15 mouse cellular contexts compared by ENCODE assay signal in the genomic region with DNA sequence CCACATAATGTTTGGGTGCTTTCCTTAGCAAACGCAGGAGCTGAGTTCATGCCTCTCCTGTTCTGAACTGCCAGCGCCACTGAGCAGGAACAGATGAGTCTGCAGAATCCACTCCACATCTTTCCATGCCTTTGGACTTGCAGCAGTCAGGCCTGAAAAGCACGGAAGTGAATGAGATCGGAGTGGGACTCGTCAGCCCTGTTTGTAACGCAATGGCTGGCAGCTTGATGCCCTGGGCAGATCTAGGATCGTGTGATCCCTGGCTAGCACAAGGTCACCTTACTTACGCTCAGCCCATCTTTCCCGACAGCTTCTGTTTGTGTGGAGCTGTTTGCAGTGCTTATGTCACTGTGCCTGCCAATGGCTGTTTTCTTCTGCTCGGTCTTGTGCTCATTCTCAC.
DNase-seq lines count a peak whose midpoint lies in the region; ATAC-seq and TF ChIP-seq lines count a peak whose summit lies in the region.
"Had no signal": no experiment of that assay in that cellular context is flagged by ENCODE, and none has a peak within 500 bp of the region (broad histone marks: within the 10 kb centered on the region; RNA-seq: fewer than 3 reads in every experiment).

No protein-coding gene starts in this region.

- no peak overlapping the region for H3K4me3 ChIP-seq in cerebellum, adult 2 months (replicated peaks; ENCODE audit: insufficient read depth, low read depth, low read length)
- H3K4me3 ChIP-seq in hindbrain, embryonic 12.5 days: no peak overlapping the region
- H3K4me3 ChIP-seq in hindbrain, embryonic 10.5 days: no peak overlapping the region
- H3K4me3 ChIP-seq: forebrain, embryonic 13.5 days had no signal

- no peak for TF ChIP-seq POLR2A in cerebellum, adult 2 months (IDR thresholded peaks at IDR 0.05; ENCODE audit: borderline replicate concordance, insufficient read depth, low read length)

- peaks cover 22% of the 10 kb centered on the region for H3K4me1 ChIP-seq in cerebellum, adult 2 months (ENCODE audit: control insufficient read depth, insufficient read depth, low read length)
- H3K4me1 ChIP-seq in hindbrain, embryonic 12.5 days: no peaks in the 10 kb centered on the region
- H3K4me1 ChIP-seq in hindbrain, embryonic 10.5 days (replicated peaks): no peaks in the 10 kb centered on the region
- H3K4me1 ChIP-seq: forebrain, embryonic 13.5 days had no signal

- no peaks in the 10 kb centered on the region for H3K9me3 ChIP-seq in hindbrain, embryonic 12.5 days (replicated peaks)
- no peaks in the 10 kb centered on the region for H3K9me3 ChIP-seq in hindbrain, embryonic 10.5 days
- H3K9me3 ChIP-seq: forebrain, embryonic 13.5 days had no signal

- no peak for TF ChIP-seq CTCF in cerebellum, adult 2 months (IDR thresholded peaks at IDR 0.05; ENCODE audit: borderline replicate concordance, insufficient read depth, low read depth, low read length)

- H3K4me2 ChIP-seq in hindbrain, embryonic 12.5 days (replicated peaks): no peak overlapping the region
- H3K4me2 ChIP-seq: forebrain, embryonic 13.5 days; liver, embryonic 11.5 days had no signal

- peak in 1 of 2 experiments; percentile 36 for DNase-seq in cerebellum, adult 2 months
- DNase-seq in cerebellum, postnatal 10 days: no peak
- DNase-seq in hindbrain, embryonic 10.5 days (ENCODE audit: low spot score): no peak
- peak; percentile 8 for DNase-seq in right cerebral cortex, adult 18-20 months
- DNase-seq in right cerebral cortex, postnatal 14 days: no peak
- no peak for DNase-seq in thymus, postnatal 14 days
- no peak for DNase-seq in layer of hippocampus, adult 11-12 months (ENCODE audit: low spot score)
- DNase-seq: adrenal gland, postnatal 36 days; kidney, postnatal 10 days had no signal

- H3K27ac ChIP-seq in cerebellum, adult 2 months (ENCODE audit: insufficient read depth, low read length): peak overlapping the region; percentile 8; the same call in 1 of the 2 replicates
- peak overlapping the region; percentile 37; the same call in 1 of the 2 replicates for H3K27ac ChIP-seq in hindbrain, embryonic 12.5 days
- no peak overlapping the region for H3K27ac ChIP-seq in hindbrain, embryonic 10.5 days
- H3K27ac ChIP-seq: forebrain, embryonic 13.5 days had no signal

- no peaks in the 10 kb centered on the region for H3K27me3 ChIP-seq in cerebellum, adult 2 months (ENCODE audit: control insufficient read depth, insufficient read depth, low read length)
- no peaks in the 10 kb centered on the region for H3K27me3 ChIP-seq in hindbrain, embryonic 12.5 days
- H3K27me3 ChIP-seq in hindbrain, embryonic 10.5 days (ENCODE audit: insufficient read depth, poor library complexity, severe bottlenecking): no peaks in the 10 kb centered on the region
- H3K27me3 ChIP-seq: CH12.LX; forebrain, embryonic 13.5 days had no signal

- no peak overlapping the region for H3K9ac ChIP-seq in hindbrain, embryonic 12.5 days
- H3K9ac ChIP-seq: forebrain, embryonic 13.5 days had no signal

- ATAC-seq in hindbrain, embryonic 12.5 days (ENCODE audit: low FRiP score): no peak
- ATAC-seq: activated CD4-positive, CD25-positive, alpha-beta regulatory T cell, adult 4 months; forebrain, embryonic 13.5 days; intestine, embryonic 16.5 days had no signal

- no peaks in the 10 kb centered on the region for H3K36me3 ChIP-seq in hindbrain, embryonic 12.5 days
- H3K36me3 ChIP-seq in hindbrain, embryonic 10.5 days: no peaks in the 10 kb centered on the region

- WGBS in cerebellum, adult 2 months: 23% methylated on average over 10 of the region's 10 CpGs
- WGBS in hindbrain, embryonic 12.5 days: 60% methylated on average over 10 of the region's 10 CpGs
- WGBS in hindbrain, embryonic 10.5 days: 67% methylated on average over 10 of the region's 10 CpGs
